Mouse (Mus musculus): ENCODE measurements around the gene Tent2. TPM values are rescaled to one million over a fixed set of nuclear protein-coding genes. Genes with fewer than 3 reads are reported as not detected.

Gene Tent2
- total and polyA plus RNA-seq, 3 experiments = 20.6 to 62.1 (median 45.8) TPM

DNA sequence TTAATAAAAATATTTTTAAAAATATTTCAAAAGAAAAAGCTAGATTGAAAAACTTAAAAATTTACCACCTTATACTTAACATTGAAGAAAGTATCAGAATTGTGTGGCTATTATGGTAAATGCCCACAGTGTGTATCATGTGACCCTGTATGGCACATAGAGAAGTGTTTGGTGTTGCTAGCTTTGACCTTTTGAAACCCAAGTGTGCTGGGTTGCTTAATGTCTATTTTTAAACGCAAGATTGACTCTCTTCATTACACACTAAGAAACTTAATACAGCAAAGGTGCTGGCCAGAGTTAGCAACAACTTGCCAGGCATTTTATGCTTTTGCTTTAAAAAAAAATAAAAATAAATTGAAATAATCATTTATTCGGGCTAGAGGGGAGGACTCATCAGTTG lies 56.7 kb downstream of the Tent2 start:
- peaks cover 0 to 11% of the 10 kb centered on the region in 2 experiments; a peak in 2 of 4 replicates for H3K4me1 ChIP-seq (ENCODE audit: control insufficient read depth in 1 of 2, insufficient read depth in 2 of 2)
- no peaks in the 10 kb centered on the region for H3K9me3 ChIP-seq (replicated peaks; ENCODE audit: low read length)
- no peaks in the 10 kb centered on the region for H3K36me3 ChIP-seq (replicated peaks in 1 of 2; ENCODE audit: control insufficient read depth in 1 of 2, insufficient read depth in 1 of 2, low read length in 1 of 2)
- TF ChIP-seq RCOR1 (conservative IDR thresholded peaks at IDR 0.05; ENCODE audit: low read depth, low read length) = no peak
- no peak for TF ChIP-seq MAZ (IDR thresholded peaks at IDR 0.05; ENCODE audit: low read depth, low read length)
- no peak for TF ChIP-seq POLR2AphosphoS2 (IDR thresholded peaks at IDR 0.05; ENCODE audit: low read depth, low read length)
- no peak for TF ChIP-seq CHD2 (IDR thresholded peaks at IDR 0.05; ENCODE audit: low read length)
- no peak for TF ChIP-seq IRF4 (IDR thresholded peaks at IDR 0.05; ENCODE audit: low read depth, low read length)
- no peak for TF ChIP-seq BHLHE40 (IDR thresholded peaks at IDR 0.05; ENCODE audit: low read depth, low read length)
- no peak for TF ChIP-seq UBTF (IDR thresholded peaks at IDR 0.05; ENCODE audit: low read depth, low read length)
- TF ChIP-seq MXI1 (IDR thresholded peaks at IDR 0.05; ENCODE audit: low read depth, low read length) = no peak
- no peak for TF ChIP-seq ETS1 (conservative IDR thresholded peaks at IDR 0.05; ENCODE audit: low read depth, low read length)
- no peak for TF ChIP-seq SMC3 (IDR thresholded peaks at IDR 0.05; ENCODE audit: low read depth, low read length)
- TF ChIP-seq HCFC1 (IDR thresholded peaks at IDR 0.05; ENCODE audit: low read depth, low read length) = no peak
- no peak for TF ChIP-seq PAX5 (IDR thresholded peaks at IDR 0.05; ENCODE audit: low read length)
- TF ChIP-seq E2F4 (IDR thresholded peaks at IDR 0.05; ENCODE audit: insufficient replicate concordance, low read depth, low read length) = no peak
- no peak for TF ChIP-seq MEF2A (IDR thresholded peaks at IDR 0.05; ENCODE audit: borderline replicate concordance, low read depth, low read length)
- TF ChIP-seq MAX (IDR thresholded peaks at IDR 0.05; ENCODE audit: low read length) = no peak
- no peak for TF ChIP-seq SIN3A (IDR thresholded peaks at IDR 0.05; ENCODE audit: low read length)
- TF ChIP-seq KAT2A (IDR thresholded peaks at IDR 0.05; ENCODE audit: insufficient replicate concordance, low read length) = no peak
- no peak for TF ChIP-seq USF1 (IDR thresholded peaks at IDR 0.05; ENCODE audit: low read depth, low read length)
- TF ChIP-seq ZMIZ1 (IDR thresholded peaks at IDR 0.05; ENCODE audit: low read depth, low read length) = no peak
- no peak overlapping the region for H3K4me2 ChIP-seq (ENCODE audit: insufficient read depth, low read depth, poor library complexity, severe bottlenecking)
- no peaks in the 10 kb centered on the region for H3K27me3 ChIP-seq (replicated peaks)
- no peaks in the 10 kb centered on the region for H3K79me2 ChIP-seq (replicated peaks; ENCODE audit: control insufficient read depth, extremely low read depth, insufficient read depth, poor library complexity, severe bottlenecking)
- no peak overlapping the region for H3K27ac ChIP-seq (ENCODE audit: insufficient read depth, low read depth)
- no peak overlapping the region for H3K9ac ChIP-seq (ENCODE audit: insufficient read depth, low read depth)
- in situ Hi-C loops (cut with MboI; ENCODE audit: low pct_ligation_motif_present, low pct_unique_long_range_greater_than_20kb, low sequenced_read_pairs) (loop anchor here (10.0 kb wide), 1 partner anchor 141 kb away; no protein-coding TSS in a partner anchor), dilution Hi-C loops (cut with MboI; ENCODE audit: extremely low pct_ligation_motif_present, extremely low pct_unique_long_range_greater_than_20kb, low sequenced_read_pairs) (no loop called here)
- no peak overlapping the region for H3K4me3 ChIP-seq (replicated peaks in 1 of 3; ENCODE audit: low read depth in 2 of 3, low read length in 2 of 3, poor library complexity in 1 of 3)
- no peak for DNase-seq (ENCODE audit: extremely low read depth)

DNA sequence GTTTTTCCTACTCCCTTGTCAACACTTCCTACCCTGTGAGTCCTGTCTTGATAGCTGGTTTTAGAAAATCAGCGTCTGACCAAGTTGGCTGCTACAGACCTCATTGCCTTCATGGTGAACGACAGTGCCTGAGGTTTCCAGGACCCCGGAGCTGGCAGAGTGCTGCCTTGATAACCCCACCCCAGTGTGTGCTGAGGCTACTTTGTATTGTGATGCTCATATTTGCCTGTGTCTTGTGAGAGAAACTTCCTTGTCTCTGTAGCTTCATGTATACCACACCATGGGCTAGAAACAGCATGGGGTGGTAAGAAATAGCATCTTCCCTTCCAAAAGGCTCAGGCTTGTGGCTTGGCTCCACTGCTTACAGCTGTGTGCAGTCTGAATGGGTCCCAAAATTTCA lies 61.5 kb downstream of the Tent2 start:
- no peaks in the 10 kb centered on the region for H3K27me3 ChIP-seq (replicated peaks)
- DNase-seq (ENCODE audit: extremely low read depth) = no peak
- no peak for TF ChIP-seq PAX5 (IDR thresholded peaks at IDR 0.05; ENCODE audit: low read length)
- TF ChIP-seq CHD1 (IDR thresholded peaks at IDR 0.05; ENCODE audit: low read depth, low read length) = no peak
- no peak for TF ChIP-seq POLR2AphosphoS2 (IDR thresholded peaks at IDR 0.05; ENCODE audit: low read depth, low read length)
- TF ChIP-seq MYC (IDR thresholded peaks at IDR 0.05; ENCODE audit: low read depth, low read length) = no peak
- no peak for TF ChIP-seq ETS1 (conservative IDR thresholded peaks at IDR 0.05; ENCODE audit: low read depth, low read length)
- TF ChIP-seq POLR2A (IDR thresholded peaks at IDR 0.05; ENCODE audit: low read depth, low read length) = no peak
- no peak for TF ChIP-seq NRF1 (IDR thresholded peaks at IDR 0.05; ENCODE audit: low read depth, low read length)
- no peak for TF ChIP-seq IRF4 (IDR thresholded peaks at IDR 0.05; ENCODE audit: low read depth, low read length)
- TF ChIP-seq JUN (IDR thresholded peaks at IDR 0.05; ENCODE audit: insufficient read depth, low read depth, low read length) = no peak
- no peak for TF ChIP-seq TCF12 (IDR thresholded peaks at IDR 0.05; ENCODE audit: low read depth, low read length)
- H3K9ac ChIP-seq (ENCODE audit: insufficient read depth, low read depth) = no peak overlapping the region
- no peaks in the 10 kb centered on the region for H3K36me3 ChIP-seq (replicated peaks in 1 of 2; ENCODE audit: control insufficient read depth in 1 of 2, insufficient read depth in 1 of 2, low read length in 1 of 2)
- peaks cover 0 to 11% of the 10 kb centered on the region in 2 experiments; a peak in 2 of 4 replicates for H3K4me1 ChIP-seq (ENCODE audit: control insufficient read depth in 1 of 2, insufficient read depth in 2 of 2)
- H3K79me2 ChIP-seq (replicated peaks; ENCODE audit: control insufficient read depth, extremely low read depth, insufficient read depth, poor library complexity, severe bottlenecking) = no peaks in the 10 kb centered on the region
- no peaks in the 10 kb centered on the region for H3K9me3 ChIP-seq (replicated peaks; ENCODE audit: low read length)
- H3K4me2 ChIP-seq (ENCODE audit: insufficient read depth, low read depth, poor library complexity, severe bottlenecking) = no peak overlapping the region
- dilution Hi-C loops (cut with MboI; ENCODE audit: extremely low pct_ligation_motif_present, extremely low pct_unique_long_range_greater_than_20kb, low sequenced_read_pairs) = no loop called here
- in situ Hi-C loops (cut with MboI; ENCODE audit: low pct_ligation_motif_present, low pct_unique_long_range_greater_than_20kb, low sequenced_read_pairs) = loop anchor here (10.0 kb wide), 1 partner anchor 136 kb away; no protein-coding TSS in a partner anchor
- no peak overlapping the region for H3K4me3 ChIP-seq (replicated peaks in 1 of 3; ENCODE audit: low read depth in 2 of 3, low read length in 2 of 3, poor library complexity in 1 of 3)
- no peak overlapping the region for H3K27ac ChIP-seq (ENCODE audit: insufficient read depth, low read depth)

Data from CH12.LX (cell line).